Mouse (Mus musculus) bone marrow, adult 2 months (tissue): ENCODE results near the gene Ptpn12. TPM values are rescaled to one million over a fixed set of nuclear protein-coding genes. Genes with fewer than 3 reads are reported as not detected.
A peak's percentile ranks its signal among the peaks of the same experiment; 100 is the strongest.

Source experiments
- H3K27ac ChIP-seq: fragments of 200-500 bp; 2 replicates; pipeline ENCODE4 v1.5.1; 2012; ENCODE audit warnings: low read depth, mild to moderate bottlenecking, control low read depth, inconsistent platforms, low read length; ENCODE audit not compliant: control insufficient read depth, poor library complexity, insufficient read depth
- H3K4me1 ChIP-seq: fragments of 200-500 bp; 2 replicates; pipeline ENCODE4 v1.6.1; 2011; ENCODE audit warnings: low read length; ENCODE audit not compliant: control insufficient read depth, insufficient read depth
- H3K4me3 ChIP-seq: fragments of 200-500 bp; replicated peaks from 2 replicates; pipeline ENCODE3; 2011; ENCODE audit warnings: mild to moderate bottlenecking, low read depth, low read length, control low read depth; ENCODE audit not compliant: control insufficient read depth
- CTCF ChIP-seq: fragments of 200-500 bp; IDR thresholded peaks from 2 replicates; pipeline ENCODE4 v1.5.1; 2011; ENCODE audit warnings: low read length, control low read depth; ENCODE audit not compliant: control insufficient read depth, insufficient read depth
- POLR2A ChIP-seq: fragments of 200-500 bp; IDR thresholded peaks from 2 replicates; pipeline ENCODE4 v1.6.1; 2011; ENCODE audit warnings: low read depth, mild to moderate bottlenecking, control low read depth, low read length, borderline replicate concordance; ENCODE audit not compliant: control insufficient read depth
- WGBS: fragments of 180-500 bp; shearing (Covaris S2); methylation state at CpG from one replicate; pipeline ENCODE4 v1.1.7; 2018; 5-methylcytosine and 5-hydroxymethylcytosine counted together
- polyA plus RNA-seq: library from polyadenylated mRNA; stranded (reverse); fragments of >200 nt; gene quantifications from 2 replicates; pipeline ENCODE4 v1.2.4, GENCODE M21; 2011; ENCODE audit warnings: low replicate concordance; ENCODE audit not compliant: missing spikeins, insufficient read depth, insufficient read length

Gene Ptpn12
- polyA plus RNA-seq, 1 experiment: 26.4 TPM

GRCm38 (mm10) chr5:20955114-20955835 is 100.4 kb downstream of the Ptpn12 start:
- no peak for TF ChIP-seq POLR2A
- TF ChIP-seq CTCF: no peak
- WGBS: 2% methylated on average over 13 of the region's 13 CpGs
- H3K4me1 ChIP-seq: peaks cover 3% of the 10 kb centered on the region; the same call in 1 of the 2 replicates

GRCm38 (mm10) chr5:20952337-20952925 is 103.3 kb downstream of the Ptpn12 start:
- peaks cover 3% of the 10 kb centered on the region; the same call in 1 of the 2 replicates for H3K4me1 ChIP-seq
- H3K4me3 ChIP-seq: peak overlapping the region; percentile 76
- H3K27ac ChIP-seq: no peak overlapping the region
- TF ChIP-seq CTCF (no peak), POLR2A (no peak)
- 1% methylated on average over 9 of the region's 9 CpGs for WGBS

More at GRCm38 (mm10) chr5:20955114-20955835, 100.4 kb downstream of the Ptpn12 start:
- H3K4me3 ChIP-seq: peak overlapping the region; percentile 45
- peak overlapping the region; percentile 46 for H3K27ac ChIP-seq

- Histone ChIP-seq H3K4me3 (peak overlapping the region; percentile 100), H3K4me1 (peaks cover 5% of the 10 kb centered on the region; the same call in 1 of the 2 replicates), H3K27ac (peak overlapping the region; percentile 99)
- no peak for TF ChIP-seq CTCF
- TF ChIP-seq POLR2A: peak; percentile 96
- WGBS: under 1% methylated on average over 51 of the region's 51 CpGs
Measured at GRCm38 (mm10) chr5:20951666-20952281, 103.9 kb downstream of the Ptpn12 start.

GRCm38 (mm10) chr5:20950855-20951650 is 104.7 kb downstream of the Ptpn12 start:
- TF ChIP-seq POLR2A (0 out of 2 replicates have a peak, but pooled peaks have one; percentile 36), CTCF (no peak)
- H3K4me3 ChIP-seq: peak overlapping the region; percentile 100
- peak overlapping the region; percentile 99 for H3K27ac ChIP-seq
- under 1% methylated on average over 84 of the region's 88 CpGs for WGBS
- H3K4me1 ChIP-seq: peaks cover 6% of the 10 kb centered on the region

- peak overlapping the region; percentile 100 for H3K4me3 ChIP-seq
- TF ChIP-seq POLR2A: no peak
- no peak for TF ChIP-seq CTCF
- peak overlapping the region; percentile 99; the same call in 1 of the 2 replicates for H3K27ac ChIP-seq
- under 1% methylated on average over 9 of the region's 9 CpGs for WGBS
- peaks cover 5% of the 10 kb centered on the region for H3K4me1 ChIP-seq
Measured at GRCm38 (mm10) chr5:20950516-20950854, 105.2 kb downstream of the Ptpn12 start.

GRCm38 (mm10) chr5:20950093-20950492 is 105.6 kb downstream of the Ptpn12 start:
- WGBS: 2% methylated on average over 5 of the region's 5 CpGs

GRCm38 (mm10) chr5:20946906-20947305 is 108.8 kb downstream of the Ptpn12 start:
- peaks cover 7% of the 10 kb centered on the region for H3K4me1 ChIP-seq
- H3K27ac ChIP-seq: no peak overlapping the region
- TF ChIP-seq CTCF (no peak), POLR2A (no peak)
- H3K4me3 ChIP-seq: no peak overlapping the region
- 60% methylated on average over 6 of the region's 6 CpGs for WGBS

More at GRCm38 (mm10) chr5:20950093-20950492, 105.6 kb downstream of the Ptpn12 start:
- TF ChIP-seq POLR2A: no peak
- no peak for TF ChIP-seq CTCF
- Histone ChIP-seq H3K4me1 (peaks cover 5% of the 10 kb centered on the region), H3K4me3 (peak overlapping the region; percentile 49), H3K27ac (no peak overlapping the region)
